Mouse (Mus musculus) liver, postnatal 0 days (tissue): ENCODE data around the gene Elf1.
A peak's percentile ranks its signal among the peaks of the same experiment; 100 is the strongest.

ENCODE experiments used
- CTCF ChIP-seq: sonication (generic); IDR thresholded peaks from 2 replicates; pipeline ENCODE4 v1.5.1; 2016; ENCODE audit warnings: antibody characterized with exemption, low read depth
- EP300 ChIP-seq: IDR thresholded peaks from 2 replicates; pipeline ENCODE4 v1.6.1; 2016; ENCODE audit warnings: antibody characterized with exemption, low read depth, mild to moderate bottlenecking

DNA sequence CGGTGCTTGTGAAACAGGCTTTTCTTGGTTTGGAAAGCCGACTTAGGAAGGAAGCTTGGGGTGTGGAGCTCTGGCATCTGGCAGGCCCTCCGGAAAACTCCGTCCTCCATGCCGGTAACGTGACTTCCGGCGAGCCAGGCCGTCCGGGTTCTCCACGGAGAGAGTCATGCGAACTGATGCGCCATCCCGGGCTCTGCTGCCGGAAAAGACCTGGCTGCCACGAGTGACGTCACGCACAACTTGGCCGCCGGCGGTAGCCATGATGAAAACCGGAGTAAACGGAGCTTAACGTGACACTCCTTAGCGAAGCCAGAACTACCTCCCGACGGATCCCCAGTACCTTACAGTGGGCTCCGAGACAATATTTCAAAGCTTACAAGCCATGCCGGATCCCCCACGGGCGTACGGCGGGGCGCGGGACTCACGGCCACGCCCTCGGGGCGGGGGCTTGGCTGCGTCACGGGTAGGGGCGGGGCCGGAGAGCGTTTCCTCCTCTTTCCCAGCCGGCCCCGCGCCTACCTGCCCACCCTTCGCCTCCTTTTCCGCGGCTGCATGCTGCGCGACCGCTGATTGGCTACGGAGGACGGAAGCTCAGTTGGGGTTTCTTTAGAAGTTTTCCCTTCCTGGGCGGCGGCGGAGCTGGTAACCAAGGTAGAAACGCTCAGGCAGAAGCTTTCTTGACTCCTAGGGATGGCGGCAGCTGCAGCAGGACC lies 106.3 kb downstream of the Elf1 start, which contains the start of gene Sugt1:
- peak; percentile 51; the same call in 1 of the 2 replicates for TF ChIP-seq EP300
- TF ChIP-seq CTCF = no peak
